Mouse (Mus musculus) heart, embryonic 14.5 days (tissue): ENCODE data around the gene Id3. TPM values are rescaled to one million over a fixed set of nuclear protein-coding genes. Genes with fewer than 3 reads are reported as not detected.

Experiments
- ATAC-seq: fragments of 200-750 bp; cut with Nextera tagmentation; 2 replicates; pipeline ENCODE4 v1.8.0; 2017; ENCODE audit warnings: low read depth, moderate TSS enrichment; ENCODE audit not compliant: insufficient number of reproducible peaks, insufficient read depth, low FRiP score
- H3K27ac ChIP-seq, 2 experiments: fragments of 200-500 bp in 1 of 2; fragments of 300-500 bp in 1 of 2; sonication (generic) in 1 of 2; replicated peaks in 1 of 2; 2 replicates each; pipeline ENCODE4 v1.5.1; 2012 to 2014; ENCODE audit warnings: low read depth in 2 of 2, low read length in 2 of 2, control low read depth in 1 of 2, mild to moderate bottlenecking in 1 of 2, mixed read lengths in 1 of 2; ENCODE audit not compliant: control insufficient read depth in 1 of 2, insufficient read depth in 1 of 2
- H3K27me3 ChIP-seq: fragments of 300-500 bp; sonication (generic); 2 replicates; pipeline ENCODE4 v1.6.1; 2014; ENCODE audit warnings: mild to moderate bottlenecking, low read length, control low read depth; ENCODE audit not compliant: control insufficient read depth, insufficient read depth
- H3K36me3 ChIP-seq: fragments of 300-500 bp; sonication (generic); 2 replicates; pipeline ENCODE4 v1.6.1; 2014; ENCODE audit warnings: mild to moderate bottlenecking, control low read depth, low read length, mixed read lengths; ENCODE audit not compliant: control insufficient read depth, insufficient read depth
- H3K4me1 ChIP-seq, 2 experiments: fragments of 200-500 bp in 1 of 2; fragments of 300-500 bp in 1 of 2; sonication (generic) in 1 of 2; 2 replicates each; pipeline ENCODE4 v1.6.1; 2012 to 2014; ENCODE audit warnings: low read length in 2 of 2, control low read depth in 1 of 2, mixed read lengths in 1 of 2; ENCODE audit not compliant: control insufficient read depth in 2 of 2, insufficient read depth in 2 of 2
- H3K4me2 ChIP-seq: fragments of 300-500 bp; sonication (generic); 2 replicates; pipeline ENCODE4 v1.6.1; 2014; ENCODE audit warnings: mild to moderate bottlenecking, low read length
- H3K4me3 ChIP-seq, 2 experiments: fragments of 200-500 bp in 1 of 2; fragments of 300-500 bp in 1 of 2; sonication (generic) in 1 of 2; 2 replicates each; pipeline ENCODE4 v1.5.1; 2012 to 2014; ENCODE audit warnings: low read length in 2 of 2, mild to moderate bottlenecking in 2 of 2, control low read depth in 1 of 2, low read depth in 1 of 2, moderate library complexity in 1 of 2; ENCODE audit not compliant: control insufficient read depth in 1 of 2, insufficient read depth in 1 of 2
- H3K9ac ChIP-seq: fragments of 300-500 bp; sonication (generic); 2 replicates; pipeline ENCODE4 v1.6.1; 2014; ENCODE audit warnings: mild to moderate bottlenecking, low read length
- H3K9me3 ChIP-seq: fragments of 300-500 bp; sonication (generic); 2 replicates; pipeline ENCODE4 v1.6.1; 2016; ENCODE audit warnings: low read length, control low read depth; ENCODE audit not compliant: control insufficient read depth
- WGBS: fragments of 180-500 bp; shearing (Covaris S2); extraction: QIAGEN DNeasy Blood & Tissue Kit; methylation state at CpG from one replicate; pipeline ENCODE4 v1.1.7; 2014; 5-methylcytosine and 5-hydroxymethylcytosine counted together
- polyA plus RNA-seq: library from polyadenylated mRNA; unstranded; fragments of >200 nt; fragmentation: Nextera tagmentation; extraction: Ambion mirVana; gene quantifications from 2 replicates; pipeline ENCODE4 v1.2.1, GENCODE M21; 2014

Id3 gene
- polyA plus RNA-seq, 1 experiment from 2014 or later = 296 TPM

GRCm38 (mm10) chr4:136135874-136136728 lies 7.2 kb upstream of the Id3 start:
- ATAC-seq = no peak

GRCm38 (mm10) chr4:136139326-136140110 lies 3.8 kb upstream of the Id3 start:
- Histone ChIP-seq H3K36me3 (no peaks in the 10 kb centered on the region), H3K4me2 (peak overlapping the region; percentile 86), H3K27me3 (no peaks in the 10 kb centered on the region), H3K9ac (peak overlapping the region; percentile 41; the same call in 1 of the 2 replicates), H3K27ac (peak overlapping the region; percentile 86 to 97), H3K9me3 (no peaks in the 10 kb centered on the region), H3K4me1 (peaks cover 43 to 65% of the 10 kb centered on the region in 2 experiments), H3K4me3 (no peak overlapping the region; a peak in 1 of 4 replicates)
- 46% methylated on average over 17 of the region's 17 CpGs for WGBS
- no peak for ATAC-seq

More at GRCm38 (mm10) chr4:136135874-136136728, 7.2 kb upstream of the Id3 start:
- Histone ChIP-seq H3K4me1 (peaks cover 33 to 58% of the 10 kb centered on the region in 2 experiments), H3K4me3 (no peak overlapping the region), H3K36me3 (no peaks in the 10 kb centered on the region), H3K4me2 (peak overlapping the region; percentile 93), H3K9me3 (no peaks in the 10 kb centered on the region), H3K27ac (peak overlapping the region; percentile 95 to 97), H3K9ac (peak overlapping the region; percentile 78), H3K27me3 (no peaks in the 10 kb centered on the region)
- WGBS = 45% methylated on average over 9 of the region's 9 CpGs

GRCm38 (mm10) chr4:136140327-136141250 lies 2.7 kb upstream of the Id3 start:
- Histone ChIP-seq H3K9ac (peak overlapping the region; percentile 61), H3K36me3 (peaks cover 5% of the 10 kb centered on the region), H3K27ac (peak overlapping the region; percentile 93 to 97), H3K4me1 (peaks cover 38 to 58% of the 10 kb centered on the region in 2 experiments), H3K4me2 (peak overlapping the region; percentile 86), H3K27me3 (peaks cover under 1% of the 10 kb centered on the region; the same call in 1 of the 2 replicates), H3K9me3 (no peaks in the 10 kb centered on the region), H3K4me3 (peak overlapping the region; percentile 3 to 23; a peak in 3 of 4 replicates)
- WGBS = 11% methylated on average over 31 of the region's 31 CpGs
- ATAC-seq = peak; percentile 73

- H3K27me3 ChIP-seq = peaks cover 13% of the 10 kb centered on the region
- peaks cover 7% of the 10 kb centered on the region for H3K36me3 ChIP-seq
- H3K9ac ChIP-seq = peak overlapping the region; percentile 63
- peak overlapping the region; percentile 86 for H3K4me2 ChIP-seq
- peak overlapping the region; percentile 75 to 87 for H3K4me3 ChIP-seq
- 20% methylated on average over 17 of the region's 17 CpGs for WGBS
- no peak for ATAC-seq
- no peaks in the 10 kb centered on the region for H3K9me3 ChIP-seq
- peaks cover 37 to 60% of the 10 kb centered on the region in 2 experiments for H3K4me1 ChIP-seq
- H3K27ac ChIP-seq = peak overlapping the region; percentile 93 to 97
Observed at GRCm38 (mm10) chr4:136142267-136143192, 767 bp upstream of the Id3 start.

- Histone ChIP-seq H3K4me2 (peak overlapping the region; percentile 86), H3K4me1 (peaks cover 41 to 57% of the 10 kb centered on the region in 2 experiments), H3K9ac (peak overlapping the region; percentile 95), H3K27ac (peak overlapping the region; percentile 94 to 97), H3K9me3 (no peaks in the 10 kb centered on the region), H3K36me3 (peaks cover 7% of the 10 kb centered on the region), H3K4me3 (peak overlapping the region; percentile 75 to 87), H3K27me3 (peaks cover 13% of the 10 kb centered on the region)
- peak; percentile 19 for ATAC-seq
- WGBS = under 1% methylated on average over 48 of the region's 50 CpGs
Observed at GRCm38 (mm10) chr4:136144126-136144926, 1.0 kb downstream of the Id3 start.

- Histone ChIP-seq H3K9me3 (no peaks in the 10 kb centered on the region), H3K36me3 (peaks cover 7% of the 10 kb centered on the region), H3K9ac (peak overlapping the region; percentile 95), H3K27me3 (peaks cover 13% of the 10 kb centered on the region), H3K27ac (peak overlapping the region; percentile 94 to 97), H3K4me1 (peaks cover 36 to 51% of the 10 kb centered on the region in 2 experiments), H3K4me2 (peak overlapping the region; percentile 86), H3K4me3 (peak overlapping the region; percentile 75 to 87)
- ATAC-seq = no peak
- 5% methylated on average over 11 of the region's 11 CpGs for WGBS
Observed at GRCm38 (mm10) chr4:136144927-136145292, 1.6 kb downstream of the Id3 start.
